Mouse (Mus musculus) kidney, embryonic 14.5 days (tissue): Measurements from ENCODE around the gene Sgtb. TPM values are rescaled to one million over a fixed set of nuclear protein-coding genes. Genes with fewer than 3 reads are reported as not detected.

Experiments used
- ATAC-seq: fragments of 200-750 bp; cut with Nextera tagmentation; 2 replicates; pipeline ENCODE4 v1.8.0; 2017; ENCODE audit warnings: moderate number of reproducible peaks, mild to moderate bottlenecking, moderate TSS enrichment, moderate library complexity; ENCODE audit not compliant: low FRiP score, low TSS enrichment
- H3K27ac ChIP-seq: fragments of 300-500 bp; sonication (generic); 2 replicates; pipeline ENCODE4 v1.5.1; 2014; ENCODE audit warnings: low read depth, mild to moderate bottlenecking, low read length, moderate library complexity, mixed read lengths
- H3K27me3 ChIP-seq: fragments of 300-500 bp; sonication (generic); 2 replicates; pipeline ENCODE4 v1.6.1; 2014; ENCODE audit warnings: mild to moderate bottlenecking, low read length; ENCODE audit not compliant: control insufficient read depth, insufficient read depth
- H3K36me3 ChIP-seq: fragments of 300-500 bp; sonication (generic); 2 replicates; pipeline ENCODE4 v1.6.1; 2014; ENCODE audit warnings: low read length, mixed read lengths; ENCODE audit not compliant: control insufficient read depth, insufficient read depth
- H3K4me1 ChIP-seq: fragments of 300-500 bp; sonication (generic); 2 replicates; pipeline ENCODE4 v1.6.1; 2014; ENCODE audit warnings: low read length, mixed read lengths; ENCODE audit not compliant: control insufficient read depth, insufficient read depth
- H3K4me2 ChIP-seq: fragments of 300-500 bp; sonication (generic); replicated peaks from 2 replicates; pipeline ENCODE4 v1.6.1; 2014; ENCODE audit warnings: low read depth, mild to moderate bottlenecking, low read length
- H3K4me3 ChIP-seq: fragments of 300-500 bp; sonication (generic); 2 replicates; pipeline ENCODE4 v1.5.1; 2014; ENCODE audit warnings: mild to moderate bottlenecking, low read length
- H3K9ac ChIP-seq: fragments of 300-500 bp; sonication (generic); 2 replicates; pipeline ENCODE4 v1.6.1; 2014; ENCODE audit warnings: low read depth, mild to moderate bottlenecking, low read length, moderate library complexity
- H3K9me3 ChIP-seq: fragments of 300-500 bp; sonication (generic); 2 replicates; pipeline ENCODE4 v1.6.1; 2016; ENCODE audit warnings: low read length; ENCODE audit not compliant: control insufficient read depth
- WGBS: fragments of 180-500 bp; shearing (Covaris S2); extraction: QIAGEN DNeasy Blood & Tissue Kit; methylation state at CpG from one replicate; pipeline ENCODE4 v1.1.7; 2014; 5-methylcytosine and 5-hydroxymethylcytosine counted together
- polyA plus RNA-seq: library from polyadenylated mRNA; unstranded; fragments of >200 nt; fragmentation: Nextera tagmentation; extraction: Ambion mirVana; gene quantifications from 2 replicates; pipeline ENCODE4 v1.2.1, GENCODE M21; 2014

Sgtb gene
- polyA plus RNA-seq, 1 experiment from 2014 or later = 6.1 TPM

- 88% methylated on average over 7 of the region's 7 CpGs for WGBS
Measured at GRCm38 (mm10) chr13:104155106-104155505, 45.6 kb downstream of the Sgtb start.

GRCm38 (mm10) chr13:104155686-104156085 lies 46.1 kb downstream of the Sgtb start:
- H3K9ac ChIP-seq = no peak overlapping the region
- H3K36me3 ChIP-seq = peaks cover 45% of the 10 kb centered on the region
- H3K9me3 ChIP-seq = no peaks in the 10 kb centered on the region
- H3K4me2 ChIP-seq = no peak overlapping the region
- ATAC-seq = no peak
- WGBS = 85% methylated on average over 1 of the region's 1 CpGs
- no peaks in the 10 kb centered on the region for H3K4me1 ChIP-seq
- H3K27me3 ChIP-seq = no peaks in the 10 kb centered on the region
- no peak overlapping the region for H3K4me3 ChIP-seq
- no peak overlapping the region for H3K27ac ChIP-seq

More at GRCm38 (mm10) chr13:104155106-104155505, 45.6 kb downstream of the Sgtb start:
- ATAC-seq = no peak
- H3K36me3 ChIP-seq = peaks cover 42% of the 10 kb centered on the region
- H3K4me2 ChIP-seq = no peak overlapping the region
- no peaks in the 10 kb centered on the region for H3K9me3 ChIP-seq
- H3K4me3 ChIP-seq = no peak overlapping the region
- H3K27me3 ChIP-seq = no peaks in the 10 kb centered on the region
- H3K4me1 ChIP-seq = no peaks in the 10 kb centered on the region
- no peak overlapping the region for H3K9ac ChIP-seq
- no peak overlapping the region for H3K27ac ChIP-seq

- H3K4me1 ChIP-seq = no peaks in the 10 kb centered on the region; the same call in 1 of the 2 replicates
- H3K9ac ChIP-seq = no peak overlapping the region
- peaks cover 20% of the 10 kb centered on the region; the same call in 1 of the 2 replicates for H3K36me3 ChIP-seq
- H3K27ac ChIP-seq = no peak overlapping the region
- WGBS = 91% methylated on average over 5 of the region's 5 CpGs
- no peaks in the 10 kb centered on the region for H3K27me3 ChIP-seq
- no peak overlapping the region for H3K4me3 ChIP-seq
- no peaks in the 10 kb centered on the region for H3K9me3 ChIP-seq
- H3K4me2 ChIP-seq = no peak overlapping the region
- ATAC-seq = no peak
Measured at GRCm38 (mm10) chr13:104171711-104172110, 62.2 kb downstream of the Sgtb start.

- no peak for ATAC-seq
- no peak overlapping the region for H3K4me2 ChIP-seq
- peaks cover 12% of the 10 kb centered on the region; the same call in 1 of the 2 replicates for H3K36me3 ChIP-seq
- no peaks in the 10 kb centered on the region for H3K9me3 ChIP-seq
- H3K4me1 ChIP-seq = no peaks in the 10 kb centered on the region; the same call in 1 of the 2 replicates
- H3K27me3 ChIP-seq = no peaks in the 10 kb centered on the region
- H3K9ac ChIP-seq = no peak overlapping the region
- H3K27ac ChIP-seq = no peak overlapping the region
- no peak overlapping the region for H3K4me3 ChIP-seq
Measured at GRCm38 (mm10) chr13:104172498-104172897, 63.0 kb downstream of the Sgtb start.

- peaks cover 5% of the 10 kb centered on the region; the same call in 1 of the 2 replicates for H3K4me1 ChIP-seq
- H3K9me3 ChIP-seq = no peaks in the 10 kb centered on the region
- H3K27me3 ChIP-seq = no peaks in the 10 kb centered on the region
- H3K9ac ChIP-seq = peak overlapping the region; percentile 1; the same call in 1 of the 2 replicates
- 80% methylated on average over 3 of the region's 3 CpGs for WGBS
- peaks cover 14% of the 10 kb centered on the region; the same call in 1 of the 2 replicates for H3K36me3 ChIP-seq
- H3K4me3 ChIP-seq = peak overlapping the region; percentile 94
- H3K27ac ChIP-seq = no peak overlapping the region
- no peak for ATAC-seq
- peak overlapping the region; percentile 61 for H3K4me2 ChIP-seq
Measured at GRCm38 (mm10) chr13:104176874-104177273, 67.3 kb downstream of the Sgtb start.

GRCm38 (mm10) chr13:104177796-104178649 lies 68.5 kb downstream of the Sgtb start, which contains the start of gene Trappc13:
Trappc13 (minus strand) TSS chr13:104178469.
- under 1% methylated on average over 32 of the region's 32 CpGs for WGBS
- Histone ChIP-seq H3K4me3 (peak within 1 kb of the TSS; percentile 94), H3K9me3 (no peaks in the 10 kb centered on the region), H3K4me1 (peaks cover 5% of the 10 kb centered on the region; the same call in 1 of the 2 replicates), H3K27ac (peak within 1 kb of the TSS; percentile 69), H3K36me3 (peaks cover 14% of the 10 kb centered on the region; the same call in 1 of the 2 replicates), H3K9ac (peak within 1 kb of the TSS; percentile 83), H3K27me3 (no peaks in the 10 kb centered on the region), H3K4me2 (peak within 1 kb of the TSS; percentile 62)
- peak; percentile 89 for ATAC-seq

GRCm38 (mm10) chr13:104178650-104179121 lies 69.1 kb downstream of the Sgtb start, which contains the start of gene Trim23:
Trim23 (plus strand) TSS chr13:104178797.
- ATAC-seq = peak; percentile 99
- Histone ChIP-seq H3K27me3 (no peaks in the 10 kb centered on the region), H3K36me3 (peaks cover 15% of the 10 kb centered on the region; the same call in 1 of the 2 replicates), H3K27ac (peak within 1 kb of the TSS; percentile 69), H3K9me3 (no peaks in the 10 kb centered on the region), H3K4me3 (peak within 1 kb of the TSS; percentile 94), H3K4me2 (peak within 1 kb of the TSS; percentile 62), H3K9ac (peak within 1 kb of the TSS; percentile 83), H3K4me1 (0 out of 2 replicates have a peak, but pooled peaks cover 5% of the 10 kb centered on the region)
- WGBS = under 1% methylated on average over 38 of the region's 38 CpGs

- no peak for ATAC-seq
- H3K4me1 ChIP-seq = 0 out of 2 replicates have a peak, but pooled peaks cover 5% of the 10 kb centered on the region
- no peaks in the 10 kb centered on the region for H3K27me3 ChIP-seq
- no peaks in the 10 kb centered on the region for H3K9me3 ChIP-seq
- peak overlapping the region; percentile 62 for H3K4me2 ChIP-seq
- H3K4me3 ChIP-seq = peak overlapping the region; percentile 94
- H3K36me3 ChIP-seq = peaks cover 17% of the 10 kb centered on the region; the same call in 1 of the 2 replicates
- H3K27ac ChIP-seq = no peak overlapping the region; the same call in 1 of the 2 replicates
- 14% methylated on average over 13 of the region's 13 CpGs for WGBS
- H3K9ac ChIP-seq = peak overlapping the region; percentile 83
Measured at GRCm38 (mm10) chr13:104179176-104179888, 69.8 kb downstream of the Sgtb start.
